Mouse (Mus musculus) B cell, adult 62 days (primary cell): Measurements from ENCODE around the gene Smim1. TPM values are rescaled to one million over a fixed set of nuclear protein-coding genes. Genes with fewer than 3 reads are reported as not detected.

Source experiments
- total RNA-seq: library from RNA; stranded (reverse); gene quantifications from 4 replicates; pipeline ENCODE4 v1.2.4, GENCODE M21; 2023

Smim1 gene
- not detected in 4 replicates for total RNA-seq

GRCm38 (mm10) chr4:154025641-154026440 lies at the start of gene Smim1:
Gene Smim1 (minus strand): TSS chr4:154026230.

GRCm38 (mm10) chr4:154042577-154042976 lies 16.5 kb upstream of the Smim1 start, which contains the start of gene Ccdc27:
Gene Ccdc27 (minus strand): TSS chr4:154042677.

GRCm38 (mm10) chr4:154011646-154012089 lies 14.4 kb downstream of the Smim1 start, which contains the start of gene Lrrc47:
Gene Lrrc47 (plus strand): TSS chr4:154011731.

GRCm38 (mm10) chr4:153974431-153975291 lies 51.4 kb downstream of the Smim1 start, which contains the start of the genes Dffb and Cep104:
Gene Dffb (minus strand): TSS chr4:153975126.
Gene Cep104 (plus strand): TSS chr4:153975194.

Other genes starting within 250 kb of the Smim1 start
- 12.7 to 25.2 TPM (median 20.2 TPM) in 4 replicates for gene A430005L14Rik, start 69.0 kb downstream of the Smim1 start, total RNA-seq
- 19.2 to 36.3 TPM (median 23.8 TPM) in 4 replicates for gene Dffb, start 51.1 kb downstream of the Smim1 start, total RNA-seq
- gene Cep104, start 51.0 kb downstream of the Smim1 start, total RNA-seq, result 19.0 to 29.5 TPM (median 25.7 TPM) in 4 replicates
- 67.6 to 74.5 TPM (median 71.3 TPM) in 4 replicates for gene Lrrc47, start 14.5 kb downstream of the Smim1 start, total RNA-seq
- not detected in 4 replicates for gene Ccdc27, start 16.4 kb upstream of the Smim1 start, total RNA-seq
- gene Trp73, start 114.0 kb upstream of the Smim1 start, total RNA-seq, result not detected in 4 replicates
- 13.2 to 20.7 TPM (median 16.9 TPM) in 4 replicates for gene Wrap73, start 116.1 kb upstream of the Smim1 start, total RNA-seq
- 118 to 128 TPM (median 125 TPM) in 4 replicates for gene Tprgl, start 134.4 kb upstream of the Smim1 start, total RNA-seq
- gene Megf6, start 144.5 kb upstream of the Smim1 start, total RNA-seq, result 0.09 to 0.63 TPM in 2 of 4 replicates, not detected in the others